Mouse (Mus musculus) liver, postnatal 0 days (tissue): ENCODE data around the gene Sdhaf1. TPM values are rescaled to one million over a fixed set of nuclear protein-coding genes. Genes with fewer than 3 reads are reported as not detected.
A peak's percentile ranks its signal among the peaks of the same experiment; 100 is the strongest.

Source experiments
- ATAC-seq: fragments of 200-750 bp; cut with Nextera tagmentation; 2 replicates; pipeline ENCODE4 v1.8.0; 2017; ENCODE audit warnings: mild to moderate bottlenecking, moderate library complexity
- DNase-seq: peaks from one replicate; pipeline ENCODE4 v3.0.0-alpha.2; 2016
- H3K27ac ChIP-seq: fragments of 300-500 bp; sonication (generic); 2 replicates; pipeline ENCODE4 v1.5.1; 2014; ENCODE audit warnings: antibody characterized with exemption, moderate library complexity, mild to moderate bottlenecking, low read depth
- H3K27me3 ChIP-seq: fragments of 300-500 bp; sonication (generic); 2 replicates; pipeline ENCODE4 v1.6.1; 2014; ENCODE audit warnings: low read length, control low read depth, mixed read lengths; ENCODE audit not compliant: insufficient read depth
- H3K36me3 ChIP-seq: fragments of 300-500 bp; sonication (generic); replicated peaks from 2 replicates; pipeline ENCODE4 v1.6.1; 2014; ENCODE audit warnings: mild to moderate bottlenecking, control low read depth, low read length, moderate library complexity, mixed read lengths; ENCODE audit not compliant: insufficient read depth
- H3K4me1 ChIP-seq: fragments of 300-500 bp; sonication (generic); 2 replicates; pipeline ENCODE4 v1.6.1; 2014; ENCODE audit warnings: antibody characterized with exemption, mild to moderate bottlenecking, control low read depth; ENCODE audit not compliant: insufficient read depth
- H3K4me2 ChIP-seq: fragments of 300-500 bp; sonication (generic); 2 replicates; pipeline ENCODE4 v1.6.1; 2014; ENCODE audit warnings: low read depth, mild to moderate bottlenecking, low read length, moderate library complexity, mixed read lengths
- H3K4me3 ChIP-seq: fragments of 300-500 bp; sonication (generic); 2 replicates; pipeline ENCODE4 v1.5.1; 2014; ENCODE audit warnings: low read depth, low read length
- H3K9ac ChIP-seq: fragments of 300-500 bp; sonication (generic); replicated peaks from 2 replicates; pipeline ENCODE4 v1.6.1; 2014; ENCODE audit warnings: mild to moderate bottlenecking, moderate library complexity
- H3K9me3 ChIP-seq: fragments of 300-500 bp; sonication (generic); 2 replicates; pipeline ENCODE4 v1.6.1; 2016; ENCODE audit warnings: mild to moderate bottlenecking, control low read depth, low read length, mixed read lengths
- CTCF ChIP-seq: sonication (generic); IDR thresholded peaks from 2 replicates; pipeline ENCODE4 v1.5.1; 2016; ENCODE audit warnings: antibody characterized with exemption, low read depth
- EP300 ChIP-seq: IDR thresholded peaks from 2 replicates; pipeline ENCODE4 v1.6.1; 2016; ENCODE audit warnings: antibody characterized with exemption, low read depth, mild to moderate bottlenecking
- WGBS: fragments of 180-500 bp; shearing (Covaris S2); extraction: QIAGEN DNeasy Blood & Tissue Kit; methylation state at CpG from one replicate; pipeline ENCODE4 v1.1.7; 2014; ENCODE audit not compliant: insufficient replicate concordance; 5-methylcytosine and 5-hydroxymethylcytosine counted together
- polyA plus RNA-seq: library from polyadenylated mRNA; unstranded; fragments of >200 nt; fragmentation: Nextera tagmentation; extraction: Ambion mirVana; gene quantifications from 2 replicates; pipeline ENCODE4 v1.2.1, GENCODE M21; 2015

The Sdhaf1 gene
- polyA plus RNA-seq, 1 experiment from 2014 or later = 14.0 TPM

- no peaks in the 10 kb centered on the region for H3K36me3 ChIP-seq
Observed at GRCm38 (mm10) chr7:30322285-30322667, 1.4 kb downstream of the Sdhaf1 start.

GRCm38 (mm10) chr7:30321539-30322284 is 2.0 kb downstream of the Sdhaf1 start, which contains the start of gene E130208F15Rik:
Gene E130208F15Rik (plus strand): TSS chr7:30321740.
- Histone ChIP-seq H3K4me3 (peak within 1 kb of the TSS; percentile 68), H3K9ac (peak within 1 kb of the TSS; percentile 74), H3K9me3 (peaks cover 2% of the 10 kb centered on the region; the same call in 1 of the 2 replicates), H3K4me1 (peaks cover 21% of the 10 kb centered on the region), H3K36me3 (no peaks in the 10 kb centered on the region), H3K4me2 (peak within 1 kb of the TSS; percentile 89), H3K27ac (peak within 1 kb of the TSS; percentile 93), H3K27me3 (no peaks in the 10 kb centered on the region)
- under 1% methylated on average over 63 of the region's 63 CpGs for WGBS
- TF ChIP-seq CTCF = no peak
- TF ChIP-seq EP300 = no peak
- DNase-seq (peak; percentile 70), ATAC-seq (peak; percentile 48)

More at GRCm38 (mm10) chr7:30322285-30322667, 1.4 kb downstream of the Sdhaf1 start:
- Histone ChIP-seq H3K9me3 (peaks cover 2% of the 10 kb centered on the region; the same call in 1 of the 2 replicates), H3K9ac (peak overlapping the region; percentile 74), H3K4me2 (peak overlapping the region; percentile 89), H3K4me1 (peaks cover 21% of the 10 kb centered on the region), H3K27me3 (no peaks in the 10 kb centered on the region), H3K27ac (peak overlapping the region; percentile 93), H3K4me3 (peak overlapping the region; percentile 68)
- peak; percentile 97 for ATAC-seq
- peak; percentile 96 for DNase-seq
- no peak for TF ChIP-seq EP300
- no peak for TF ChIP-seq CTCF
- under 1% methylated on average over 18 of the region's 20 CpGs for WGBS

- H3K9me3 ChIP-seq = peaks cover 2% of the 10 kb centered on the region; the same call in 1 of the 2 replicates
- no peaks in the 10 kb centered on the region for H3K27me3 ChIP-seq
- TF ChIP-seq EP300 (no peak), CTCF (no peak)
- H3K27ac ChIP-seq = peak overlapping the region; percentile 93
- H3K9ac ChIP-seq = peak overlapping the region; percentile 74
- H3K4me2 ChIP-seq = peak overlapping the region; percentile 89
- no peak for DNase-seq
- WGBS = 66% methylated on average over 2 of the region's 2 CpGs
- peaks cover 21% of the 10 kb centered on the region for H3K4me1 ChIP-seq
- no peaks in the 10 kb centered on the region for H3K36me3 ChIP-seq
- no peak for ATAC-seq
- H3K4me3 ChIP-seq = peak overlapping the region; percentile 68
Observed at GRCm38 (mm10) chr7:30320946-30321345, 2.7 kb downstream of the Sdhaf1 start.

- Histone ChIP-seq H3K9me3 (no peaks in the 10 kb centered on the region), H3K36me3 (no peaks in the 10 kb centered on the region), H3K27ac (no peak overlapping the region), H3K4me3 (no peak overlapping the region), H3K27me3 (no peaks in the 10 kb centered on the region), H3K4me2 (no peak overlapping the region), H3K4me1 (peaks cover 22% of the 10 kb centered on the region), H3K9ac (no peak overlapping the region)
- DNase-seq (no peak), ATAC-seq (no peak)
- TF ChIP-seq CTCF (no peak), EP300 (no peak)
- 88% methylated on average over 3 of the region's 3 CpGs for WGBS
Observed at GRCm38 (mm10) chr7:30318142-30318541, 5.6 kb downstream of the Sdhaf1 start.

DNA sequence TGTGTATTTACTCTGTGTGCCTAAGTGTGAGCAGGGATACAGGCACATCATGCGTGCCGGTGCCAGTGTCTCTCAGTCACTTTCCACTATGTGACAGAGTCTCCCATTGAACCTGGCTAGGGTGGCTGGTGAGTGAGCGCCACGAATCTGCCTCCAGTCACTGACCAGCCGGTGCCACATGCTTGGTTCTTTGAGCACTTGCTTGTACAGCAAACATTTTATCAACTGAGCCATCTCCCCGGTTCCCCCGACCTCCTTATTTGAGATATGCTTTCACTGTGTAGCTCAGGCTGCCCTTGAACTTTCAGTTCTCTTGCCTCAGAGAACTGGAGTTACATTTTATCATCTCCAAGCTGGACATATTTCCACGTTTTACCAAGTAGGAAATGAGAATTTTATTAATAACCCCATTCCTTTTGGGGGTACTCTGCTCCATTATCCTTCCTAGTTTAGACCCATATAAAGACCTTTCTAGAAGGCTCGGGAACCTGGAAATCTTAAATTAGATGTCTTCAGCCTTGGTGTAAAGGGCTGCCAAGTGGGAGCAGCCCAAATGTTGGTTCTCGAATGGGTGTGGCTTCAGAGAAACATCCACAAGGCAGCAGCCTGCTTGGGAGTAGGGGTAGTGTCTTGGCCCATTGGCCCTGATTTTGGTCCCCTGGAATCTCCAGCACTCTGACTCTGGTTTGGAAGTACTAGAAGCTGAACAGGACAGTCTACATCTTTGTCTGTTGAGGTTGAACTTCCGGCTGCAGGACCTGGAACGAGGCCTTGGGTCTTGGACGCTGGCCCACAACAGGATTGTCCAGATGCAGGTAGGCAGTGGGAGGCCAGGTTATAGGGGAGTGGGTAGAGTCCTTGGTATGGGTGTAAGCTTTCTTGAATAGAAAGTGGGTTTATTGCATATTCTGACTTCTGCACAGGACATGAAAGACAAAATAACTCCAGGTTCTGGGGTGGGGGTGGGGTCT is 7.9 kb downstream of the Sdhaf1 start:
- whole genome bisulfite sequencing = 54% methylated on average over 13 of the region's 13 CpGs
- H3K4me1 ChIP-seq = peaks cover 6% of the 10 kb centered on the region
- H3K4me2 ChIP-seq = peak overlapping the region; percentile 62; the same call in 1 of the 2 replicates
- TF ChIP-seq EP300 = no peak
- no peak for TF ChIP-seq CTCF
- no peaks in the 10 kb centered on the region for H3K36me3 ChIP-seq
- no peaks in the 10 kb centered on the region for H3K27me3 ChIP-seq
- no peaks in the 10 kb centered on the region for H3K9me3 ChIP-seq
- no peak for ATAC-seq
- H3K9ac ChIP-seq = no peak overlapping the region
- no peak overlapping the region for H3K4me3 ChIP-seq
- no peak for DNase-seq
- no peak overlapping the region for H3K27ac ChIP-seq
